Mouse (Mus musculus): ENCODE results near the gene AB124611. TPM values are rescaled to one million over a fixed set of nuclear protein-coding genes. Genes with fewer than 3 reads are reported as not detected.
"Not testable (repeated sequence)": the region's sequence is repeated elsewhere in the genome, so short reads cannot be mapped to it uniquely, and the experiment has no call there.

The AB124611 gene
- polyA plus RNA-seq, 1 experiment from 2014 or later, result 3.9 TPM

DNA sequence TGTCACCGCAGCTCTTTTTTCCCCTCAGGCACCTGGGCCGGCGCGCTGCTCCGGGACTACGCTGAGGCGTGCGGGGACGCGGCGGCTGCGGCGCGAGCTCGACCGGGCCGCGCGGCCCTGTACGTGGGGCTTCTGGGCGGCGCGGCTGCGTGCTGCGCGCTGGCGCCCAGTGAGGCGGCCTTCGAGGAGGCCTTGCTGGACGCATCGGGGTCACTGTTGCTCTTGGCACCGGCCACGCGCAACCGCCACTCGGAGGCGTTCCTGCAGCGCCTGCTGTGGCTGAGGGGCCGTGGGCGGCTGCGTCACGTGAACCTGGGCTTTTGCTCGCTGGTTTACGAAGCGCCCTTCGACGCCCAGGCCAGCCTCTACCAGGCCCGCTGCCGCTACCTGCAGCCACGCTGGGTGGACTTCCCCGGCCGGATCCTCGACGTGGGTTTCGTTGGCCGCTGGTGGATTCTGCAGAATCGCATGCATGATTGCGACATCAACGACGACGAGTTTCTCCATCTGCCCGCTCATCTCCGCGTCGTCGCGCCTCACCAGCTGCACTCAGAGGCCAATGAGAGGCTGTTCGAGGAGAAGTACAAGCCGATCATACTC lies 67.2 kb downstream of the AB124611 start:
- Histone ChIP-seq H3K9ac (peak overlapping the region; percentile 86), H3K4me3 (peak overlapping the region; percentile 82), H3K4me2 (peak overlapping the region; percentile 95), H3K27ac (peak overlapping the region; percentile 81), H3K27me3 (no peaks in the 10 kb centered on the region), H3K9me3 (no peaks in the 10 kb centered on the region), H3K36me3 (peaks cover 33% of the 10 kb centered on the region), H3K4me1 (peaks cover 27% of the 10 kb centered on the region)
- WGBS, result under 1% methylated on average over 69 of the region's 69 CpGs
- peak; percentile 48; the same call in 1 of the 2 replicates for ATAC-seq (ENCODE audit: borderline replicate concordance, extremely low read depth, low FRiP score, low TSS enrichment)

DNA sequence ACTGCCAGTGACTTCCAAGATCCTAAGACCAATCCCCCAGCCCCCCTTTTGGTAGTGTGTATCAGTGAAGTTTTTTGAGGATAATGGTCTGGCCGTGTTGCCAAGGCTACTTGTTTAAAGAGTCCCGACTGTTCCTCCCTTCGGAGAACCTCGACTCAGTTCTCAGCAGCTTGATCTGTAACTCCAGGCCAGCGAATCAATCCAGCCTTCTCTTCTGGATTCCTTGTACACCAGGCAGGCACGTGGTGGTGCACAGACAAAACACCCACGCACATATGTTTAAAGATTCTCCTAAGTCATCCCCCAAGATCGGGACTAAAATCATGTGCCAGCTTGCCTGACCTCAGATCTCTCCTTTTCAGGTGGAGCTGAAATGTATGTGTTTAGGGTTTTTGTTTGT lies 68.4 kb downstream of the AB124611 start:
- Histone ChIP-seq H3K4me1 (peaks cover 27% of the 10 kb centered on the region), H3K4me2 (peak overlapping the region; percentile 95), H3K4me3 (peak overlapping the region; percentile 82; the same call in 1 of the 2 replicates), H3K36me3 (peaks cover 22% of the 10 kb centered on the region)
- H3K9ac ChIP-seq; H3K27ac ChIP-seq; H3K9me3 ChIP-seq; H3K27me3 ChIP-seq; ATAC-seq (ENCODE audit: borderline replicate concordance, extremely low read depth, low FRiP score, low TSS enrichment): not testable (repeated sequence)
- 88% methylated on average over 8 of the region's 8 CpGs for WGBS

DNA sequence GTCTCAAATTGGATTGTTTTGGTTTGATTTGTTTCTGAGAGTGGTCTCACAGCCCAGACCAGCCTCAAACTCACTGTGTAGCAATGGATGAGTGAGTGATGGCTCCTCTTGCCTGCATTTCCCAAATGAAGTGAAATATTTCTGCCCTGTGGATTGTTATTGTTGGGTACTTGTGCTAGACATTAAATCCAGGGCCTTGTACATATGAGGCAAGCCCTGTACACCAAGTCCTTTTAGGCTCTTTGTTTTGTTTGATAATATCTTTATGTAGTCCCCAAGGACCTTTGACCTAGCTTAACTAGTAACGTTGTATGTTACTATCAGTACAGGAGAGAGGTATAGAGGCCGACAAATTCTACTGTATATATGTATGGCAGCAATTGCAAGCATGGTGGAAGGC lies 68.9 kb downstream of the AB124611 start:
- no peak overlapping the region for H3K4me2 ChIP-seq

More for the DNA sequence above, 68.9 kb downstream of the AB124611 start:
- Histone ChIP-seq H3K36me3 (peaks cover 17% of the 10 kb centered on the region; the same call in 1 of the 2 replicates), H3K4me3 (no peak overlapping the region), H3K9me3 (no peaks in the 10 kb centered on the region), H3K27ac (no peak overlapping the region), H3K4me1 (peaks cover 27% of the 10 kb centered on the region), H3K9ac (no peak overlapping the region), H3K27me3 (no peaks in the 10 kb centered on the region)
- ATAC-seq (ENCODE audit: borderline replicate concordance, extremely low read depth, low FRiP score, low TSS enrichment), result no peak
- WGBS, result 84% methylated on average over 2 of the region's 2 CpGs

Small RNA genes within 50 kb of the gene (microRNA-seq; reads per million reads assigned to microRNA genes)
- 7.8 reads per million, percentile 26 among the genes with 10 or more reads in this experiment for gene Mir199a-1

Other genes with a start within 250 kb of the AB124611 start
- 12.1 and 14.0 TPM in 2 replicates for gene Kri1, start 238.2 kb upstream of the AB124611 start, polyA plus RNA-seq (2015; fragmentation: Nextera tagmentation; extraction: Ambion mirVana)
- 50.9 and 52.3 TPM in 2 replicates for gene Cdkn2d, start 234.8 kb upstream of the AB124611 start, polyA plus RNA-seq (2015; fragmentation: Nextera tagmentation; extraction: Ambion mirVana)
- 52.2 and 53.3 TPM in 2 replicates for gene Ap1m2, start 213.8 kb upstream of the AB124611 start, polyA plus RNA-seq (2015; fragmentation: Nextera tagmentation; extraction: Ambion mirVana)
- 129 and 146 TPM in 2 replicates for gene Slc44a2, start 205.5 kb upstream of the AB124611 start, polyA plus RNA-seq (2015; fragmentation: Nextera tagmentation; extraction: Ambion mirVana)
- 195 and 198 TPM in 2 replicates for gene Ilf3, start 158.3 kb upstream of the AB124611 start, polyA plus RNA-seq (2015; fragmentation: Nextera tagmentation; extraction: Ambion mirVana)
- 42.4 and 43.7 TPM in 2 replicates for gene Qtrt1, start 114.3 kb upstream of the AB124611 start, polyA plus RNA-seq (2015; fragmentation: Nextera tagmentation; extraction: Ambion mirVana)
- gene Dnm2, start 101.3 kb upstream of the AB124611 start, polyA plus RNA-seq (2015; fragmentation: Nextera tagmentation; extraction: Ambion mirVana), result 73.6 and 77.4 TPM in 2 replicates
- 119 and 123 TPM in 2 replicates for gene Tmed1, start 15.9 kb upstream of the AB124611 start, polyA plus RNA-seq (2015; fragmentation: Nextera tagmentation; extraction: Ambion mirVana)
- 43.7 and 47.3 TPM in 2 replicates for gene Carm1, start 20.7 kb downstream of the AB124611 start, polyA plus RNA-seq (2015; fragmentation: Nextera tagmentation; extraction: Ambion mirVana)
- gene Timm29, start 66.5 kb downstream of the AB124611 start, polyA plus RNA-seq (2015; fragmentation: Nextera tagmentation; extraction: Ambion mirVana), result 28.4 and 29.5 TPM in 2 replicates
- gene Yipf2, start 66.7 kb downstream of the AB124611 start, polyA plus RNA-seq (2015; fragmentation: Nextera tagmentation; extraction: Ambion mirVana), result 28.8 and 29.7 TPM in 2 replicates
- 74.6 and 83.2 TPM in 2 replicates for gene Smarca4, start 90.0 kb downstream of the AB124611 start, polyA plus RNA-seq (2015; fragmentation: Nextera tagmentation; extraction: Ambion mirVana)
- gene Ldlr, start 197.3 kb downstream of the AB124611 start, polyA plus RNA-seq (2015; fragmentation: Nextera tagmentation; extraction: Ambion mirVana), result 38.9 and 39.5 TPM in 2 replicates
- 154 TPM in 2 replicates for gene Spc24, start 234.1 kb downstream of the AB124611 start, polyA plus RNA-seq (2015; fragmentation: Nextera tagmentation; extraction: Ambion mirVana)